Mouse (Mus musculus) gastrocnemius, adult 2 months (tissue): Measurements from ENCODE around the gene Ckap5. TPM values are rescaled to one million over a fixed set of nuclear protein-coding genes. Genes with fewer than 3 reads are reported as not detected.

Source experiments
- DNase-seq: peaks from one replicate; pipeline ENCODE4 v3.0.0; 2022
- H3K27ac ChIP-seq: fragments of 200-600 bp; 2 replicates; pipeline ENCODE4 v1.8.1; 2022; ENCODE audit warnings: mild to moderate bottlenecking
- H3K4me3 ChIP-seq: fragments of 200-600 bp; 2 replicates; pipeline ENCODE4 v1.8.1; 2022; ENCODE audit warnings: mild to moderate bottlenecking, moderate library complexity
- CTCF ChIP-seq: fragments of 200-600 bp; IDR thresholded peaks from 2 replicates; pipeline ENCODE4 v1.8.1; 2022; ENCODE audit warnings: antibody characterized with exemption, mild to moderate bottlenecking, moderate library complexity
- intact Hi-C: fragments of 180-260 bp; cut with DNase I; formaldehyde crosslinking; loops from one replicate; pipeline ENCODE4 v1.15.1; 2025
- total RNA-seq, 2 experiments: library from RNA; stranded (reverse); gene quantifications; 2 replicates each; pipeline ENCODE4 v1.2.3; 2021

Gene Ckap5
- total RNA-seq, 2 experiments from 2014 or later, result 30.0 to 33.1 TPM

DNA sequence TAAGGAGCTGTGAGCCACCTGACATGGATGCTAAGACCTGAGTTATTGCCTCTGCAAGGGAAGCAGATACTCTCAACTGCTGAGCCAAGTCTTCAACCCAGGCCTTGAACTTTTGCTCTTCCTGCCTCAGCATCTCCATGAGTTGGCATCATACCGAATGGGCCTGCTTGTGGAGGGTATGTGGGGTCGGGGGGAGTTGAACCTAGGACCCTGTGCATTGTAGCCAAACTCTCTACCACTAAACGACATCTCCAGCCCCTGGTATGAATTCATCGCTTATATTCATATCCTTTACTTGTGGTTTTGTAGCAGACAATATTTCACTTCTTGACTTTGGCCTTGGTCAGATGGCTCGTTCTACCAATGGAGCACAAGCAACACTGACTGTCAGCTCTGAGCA lies 105.3 kb downstream of the Ckap5 start:
- H3K27ac ChIP-seq, result no peak overlapping the region
- TF ChIP-seq CTCF, result no peak
- intact Hi-C loops, result no loop called here
- no peak for DNase-seq
- no peak overlapping the region for H3K4me3 ChIP-seq

DNA sequence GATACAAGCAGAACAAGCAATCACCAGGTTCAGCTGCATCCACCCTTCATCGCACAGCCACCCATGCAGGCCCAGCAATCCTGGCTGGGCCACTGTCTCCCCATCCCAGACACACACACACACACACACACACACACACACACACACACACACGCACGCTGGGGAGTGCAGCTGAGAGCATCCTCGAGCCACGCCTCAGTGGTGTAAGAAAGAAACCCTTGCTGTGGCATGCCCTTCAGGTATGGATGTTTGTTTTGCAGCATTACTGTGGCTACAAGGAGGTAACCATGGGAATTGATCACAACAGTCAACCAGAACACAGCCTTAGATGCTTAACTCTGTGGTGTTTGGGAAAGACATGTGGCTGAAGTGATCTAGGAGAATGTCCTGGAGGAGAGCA lies 105.8 kb downstream of the Ckap5 start:
- Histone ChIP-seq H3K4me3 (no peak overlapping the region), H3K27ac (no peak overlapping the region)
- intact Hi-C loops, result no loop called here
- TF ChIP-seq CTCF, result no peak
- DNase-seq, result no peak

DNA sequence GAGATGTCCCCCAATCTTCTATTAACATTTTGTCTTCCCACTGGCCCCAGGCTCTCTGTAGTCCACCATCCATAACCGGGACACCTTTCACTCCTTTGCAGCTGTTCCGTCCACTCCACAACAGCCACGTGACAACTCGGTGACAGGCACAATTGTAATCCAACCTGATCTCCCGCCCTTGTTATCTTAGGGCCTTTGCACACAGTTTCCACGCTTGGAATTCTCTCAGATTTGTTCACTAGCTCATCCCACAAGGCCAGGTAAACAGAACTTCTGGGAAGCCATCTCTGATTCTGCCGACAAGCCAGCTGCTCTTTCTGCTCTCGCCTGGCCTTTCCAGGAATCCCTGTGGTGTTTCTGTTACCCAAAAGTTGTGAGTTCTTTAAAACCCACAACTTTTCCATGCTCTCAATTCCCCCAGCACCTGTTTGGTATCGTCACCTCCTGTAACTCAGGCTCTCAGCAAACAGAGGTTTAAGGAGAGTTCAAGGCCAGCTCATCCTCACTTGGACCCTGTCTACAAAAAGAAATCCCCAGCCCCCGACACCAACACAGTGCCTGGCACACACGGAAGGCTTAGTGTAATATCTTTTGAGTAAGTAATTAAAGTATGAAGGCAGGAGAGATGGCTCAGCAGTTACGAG lies 106.9 kb downstream of the Ckap5 start:
- DNase-seq, result no peak
- H3K4me3 ChIP-seq, result no peak overlapping the region
- no peak for TF ChIP-seq CTCF

DNA sequence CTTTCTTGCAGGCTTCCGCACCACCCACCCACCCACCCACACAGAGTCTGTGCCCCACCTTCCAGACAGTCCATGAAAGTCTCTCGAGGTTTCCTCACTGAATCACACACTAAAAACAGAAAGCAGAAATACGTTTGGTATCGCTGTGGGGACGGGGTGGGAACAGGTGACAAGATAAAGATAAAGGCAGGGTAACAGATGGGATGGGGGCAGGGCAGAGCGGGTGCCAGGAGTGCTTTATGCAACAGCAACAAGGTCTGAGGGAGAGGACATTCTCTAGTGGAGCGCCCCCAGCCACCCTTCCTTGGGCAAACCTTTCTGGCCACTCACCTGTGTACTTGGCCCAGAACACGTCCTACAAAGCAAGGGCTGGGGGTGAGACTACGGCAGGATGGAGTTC lies 108.3 kb downstream of the Ckap5 start:
- intact Hi-C loops, result no loop called here
- Histone ChIP-seq H3K27ac (no peak overlapping the region), H3K4me3 (no peak overlapping the region)
- no peak for DNase-seq
- no peak for TF ChIP-seq CTCF

More for the DNA sequence above, 106.9 kb downstream of the Ckap5 start:
- intact Hi-C loops, result no loop called here
- no peak overlapping the region for H3K27ac ChIP-seq

DNA sequence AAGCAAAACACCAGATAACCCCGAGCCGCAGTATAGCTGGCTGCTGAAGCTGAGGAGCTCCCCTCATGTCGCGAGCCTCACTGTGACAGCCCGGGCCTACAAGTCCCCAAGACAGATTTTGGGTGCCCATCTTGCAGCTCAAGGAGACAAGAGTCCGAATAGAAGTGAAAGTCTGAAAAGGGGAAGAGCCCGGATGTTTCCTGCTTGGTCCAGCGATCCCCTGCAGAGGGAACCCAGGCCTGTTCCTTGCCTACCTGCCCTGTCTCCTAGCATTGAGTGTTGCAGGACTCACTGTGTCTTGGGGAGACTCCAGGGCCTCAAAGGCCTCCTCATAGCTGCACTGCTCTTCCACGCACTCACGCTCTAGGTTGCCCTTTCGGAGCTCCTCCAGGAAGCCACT lies 108.9 kb downstream of the Ckap5 start:
- no peak for DNase-seq
- H3K27ac ChIP-seq, result no peak overlapping the region
- no peak for TF ChIP-seq CTCF
- no peak overlapping the region for H3K4me3 ChIP-seq
- intact Hi-C loops, result no loop called here

DNA sequence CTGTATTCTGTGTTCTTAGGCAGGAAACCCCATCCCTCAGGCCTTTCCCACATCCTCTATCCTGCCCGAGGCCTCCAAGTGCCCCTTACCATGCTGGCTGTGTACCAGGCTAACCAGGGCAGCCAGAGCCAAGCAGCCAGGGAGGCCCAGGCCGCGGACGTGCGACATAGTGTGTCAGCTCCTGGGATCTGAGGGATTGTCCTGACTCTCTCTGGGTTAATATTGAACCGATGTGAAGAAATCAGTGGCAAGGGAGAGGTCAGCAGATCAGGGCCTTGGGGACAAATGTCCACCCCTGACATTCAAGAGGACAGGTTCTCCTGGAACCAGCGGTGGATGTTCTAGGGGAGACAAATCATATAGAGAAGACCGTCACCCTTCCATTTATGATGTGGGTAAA lies 109.7 kb downstream of the Ckap5 start, which contains the start of gene F2:
Gene F2, minus strand, starts transcription at position 186 of the 400 bp plus-strand sequence.
- no peak for DNase-seq
- intact Hi-C loops, result no loop called here
- H3K27ac ChIP-seq, result no peak within 1 kb of the TSS
- TF ChIP-seq CTCF, result no peak
- no peak within 1 kb of the TSS for H3K4me3 ChIP-seq

DNA sequence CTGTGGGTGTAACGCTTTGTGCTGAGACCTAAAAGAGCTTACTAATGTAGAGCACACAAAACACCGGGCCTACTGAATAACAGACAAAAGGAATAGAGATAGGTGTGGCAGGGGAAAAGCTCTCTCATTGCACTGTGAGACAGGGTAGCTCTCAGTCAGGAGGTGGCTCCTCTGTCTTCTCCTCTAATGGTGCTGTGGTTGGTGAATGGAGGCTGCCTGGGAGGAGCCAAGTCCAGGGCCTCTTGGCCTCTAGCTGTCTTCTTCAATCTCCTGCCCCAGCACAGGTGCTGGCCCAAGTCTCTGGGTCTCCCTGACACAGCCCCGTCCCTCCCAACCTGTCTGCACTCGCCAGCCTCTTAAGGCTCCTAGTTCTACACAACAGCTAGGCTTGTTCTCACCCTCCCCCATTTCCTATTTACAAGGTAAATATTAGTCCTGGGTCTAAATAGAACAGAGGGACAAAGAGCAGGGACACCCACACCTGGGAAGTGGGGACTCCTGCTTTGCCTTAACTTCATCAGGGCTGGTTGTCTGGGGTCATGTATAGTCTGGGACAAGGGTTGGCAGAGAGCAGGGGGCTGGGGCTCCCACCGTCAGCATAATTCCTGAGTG lies 110.3 kb downstream of the Ckap5 start:
- no peak for TF ChIP-seq CTCF
- Histone ChIP-seq H3K4me3 (no peak overlapping the region), H3K27ac (no peak overlapping the region)
- DNase-seq, result no peak
- intact Hi-C loops, result no loop called here

DNA sequence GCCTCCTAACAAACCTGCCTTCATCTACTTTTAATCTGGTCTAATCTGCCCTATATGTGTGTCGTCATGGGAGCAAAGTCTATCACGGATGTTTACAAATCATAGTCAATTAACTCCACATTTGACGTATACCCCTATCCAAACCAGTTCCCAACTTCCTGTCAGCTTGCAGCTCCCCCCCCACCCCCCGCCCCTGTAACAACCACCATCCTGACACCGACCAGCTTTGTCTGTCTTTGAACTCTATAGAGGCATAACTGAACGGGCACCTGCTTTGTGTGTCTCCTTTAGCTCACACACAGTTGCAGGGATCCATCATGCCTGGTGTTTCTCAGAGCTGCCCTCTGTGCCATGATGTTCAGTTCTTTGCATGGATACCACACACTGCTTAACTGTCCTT lies 112.4 kb downstream of the Ckap5 start:
- no peak for TF ChIP-seq CTCF
- no peak for DNase-seq
- no peak overlapping the region for H3K4me3 ChIP-seq
- H3K27ac ChIP-seq, result no peak overlapping the region
- intact Hi-C loops, result no loop called here

DNA sequence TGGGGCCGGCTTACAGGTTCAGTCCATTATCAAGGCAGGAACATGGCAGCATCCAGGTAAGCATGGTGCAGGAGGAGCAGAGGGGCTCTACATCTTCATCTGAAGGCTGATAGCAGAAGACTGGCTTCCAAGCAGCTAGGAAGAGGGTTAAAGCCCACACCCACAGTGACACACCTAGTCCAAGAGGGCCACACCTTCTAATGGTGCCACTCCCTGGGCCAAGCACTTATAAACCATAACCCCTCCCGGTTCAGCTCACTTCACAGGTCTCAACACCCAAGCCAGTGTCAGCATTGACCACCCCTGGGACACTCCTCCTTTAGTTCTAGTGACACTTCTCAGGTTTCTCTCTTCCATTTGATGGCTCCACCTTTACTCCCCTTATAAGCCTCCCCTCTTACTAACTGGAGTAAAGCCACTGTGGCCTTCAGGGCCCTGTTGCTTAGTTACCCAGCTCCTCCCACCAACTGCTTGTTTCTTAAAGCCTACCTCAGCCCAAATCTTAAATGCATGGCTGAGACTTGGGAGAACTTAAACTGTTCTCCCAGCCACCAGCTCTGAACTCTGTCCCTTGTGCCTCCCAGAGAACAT lies 116.4 kb downstream of the Ckap5 start:
- Histone ChIP-seq H3K27ac (no peak overlapping the region), H3K4me3 (no peak overlapping the region)
- no peak for DNase-seq
- no peak for TF ChIP-seq CTCF
- intact Hi-C loops, result no loop called here

DNA sequence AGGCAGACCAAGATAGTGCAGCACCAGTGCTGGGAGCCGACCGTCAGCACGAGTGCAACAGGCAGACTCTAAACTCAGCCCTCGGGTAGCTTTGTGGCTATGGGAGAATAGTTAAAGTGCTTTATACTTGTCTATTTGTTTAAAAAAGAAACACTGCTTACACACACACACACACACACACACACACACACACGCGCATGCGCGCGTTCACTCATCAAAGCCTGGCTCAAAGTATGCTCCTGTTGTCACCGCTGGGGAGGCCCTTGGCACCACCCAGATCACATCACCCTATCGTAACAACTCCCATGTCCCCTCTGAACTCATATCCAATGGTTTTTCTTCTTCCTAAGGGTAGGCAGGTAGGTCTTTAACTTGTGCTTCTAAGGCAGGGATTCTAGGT lies 117.5 kb downstream of the Ckap5 start:
- H3K4me3 ChIP-seq, result no peak overlapping the region
- no peak for DNase-seq
- intact Hi-C loops, result no loop called here
- no peak for TF ChIP-seq CTCF
- no peak overlapping the region for H3K27ac ChIP-seq

DNA sequence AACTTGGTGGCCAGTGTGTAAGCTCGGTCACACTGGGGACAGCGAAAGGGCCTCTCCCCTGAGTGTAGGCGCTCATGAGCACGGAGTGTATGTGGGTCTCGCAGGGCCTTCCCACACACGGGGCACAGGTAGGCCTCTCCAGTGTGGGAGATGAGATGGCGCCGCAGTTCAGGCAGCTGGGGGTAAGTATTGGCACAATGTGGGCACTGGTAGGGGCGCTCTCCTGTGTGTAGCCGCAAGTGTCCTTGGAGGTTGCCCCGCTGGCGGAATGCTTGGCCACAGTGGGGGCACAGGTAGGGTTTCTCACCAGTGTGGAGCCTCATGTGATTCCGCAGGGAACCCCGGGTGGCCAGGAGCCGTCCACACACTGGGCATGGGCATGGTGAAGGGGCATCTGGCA lies 118.8 kb downstream of the Ckap5 start:
- intact Hi-C loops, result no loop called here
- no peak for DNase-seq
- TF ChIP-seq CTCF, result no peak
- no peak overlapping the region for H3K4me3 ChIP-seq
- H3K27ac ChIP-seq, result no peak overlapping the region

DNA sequence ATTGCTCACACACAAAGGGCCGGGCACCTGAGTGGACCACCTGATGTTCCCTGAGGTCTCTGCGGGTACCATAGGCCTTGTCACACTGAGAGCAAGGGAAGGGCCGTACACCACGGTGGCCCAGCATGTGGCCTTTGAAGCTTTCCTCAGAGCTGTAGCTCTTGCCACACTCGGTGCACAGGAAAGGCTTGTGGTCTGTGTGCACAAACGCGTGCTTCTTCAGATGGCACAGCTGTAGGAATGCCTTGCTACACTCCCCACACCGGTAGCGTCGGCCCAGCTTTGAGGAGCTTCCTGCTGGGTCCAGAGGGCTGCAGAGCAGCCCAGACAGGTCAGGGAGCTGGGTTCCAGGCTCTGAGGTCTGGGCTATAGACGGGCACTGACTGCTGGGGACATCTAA lies 119.2 kb downstream of the Ckap5 start:
- no peak for DNase-seq
- H3K4me3 ChIP-seq, result no peak overlapping the region
- no peak for TF ChIP-seq CTCF
- intact Hi-C loops, result no loop called here
- H3K27ac ChIP-seq, result no peak overlapping the region

DNA sequence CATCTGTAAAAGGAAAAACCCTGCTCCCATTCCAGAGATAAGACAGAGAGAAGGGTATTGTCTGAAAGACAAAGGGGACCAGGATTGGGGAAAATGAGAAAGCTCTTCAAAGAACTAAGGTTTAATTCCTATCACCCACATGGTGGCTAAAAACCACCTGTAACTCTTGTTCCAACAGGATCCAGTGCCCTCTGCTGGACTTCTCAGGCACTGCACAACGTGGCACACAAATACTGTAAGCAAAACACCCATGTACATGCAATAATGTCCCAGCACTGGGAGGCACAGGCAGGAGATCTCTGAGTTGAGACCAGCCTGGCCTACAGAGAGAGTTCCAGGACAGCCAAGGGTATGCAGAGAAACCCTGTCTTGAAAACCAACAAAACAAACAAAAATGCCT lies 120.2 kb downstream of the Ckap5 start:
- H3K4me3 ChIP-seq, result no peak overlapping the region
- no peak overlapping the region for H3K27ac ChIP-seq
- intact Hi-C loops, result no loop called here
- peak; percentile 77 for TF ChIP-seq CTCF
- DNase-seq, result peak; percentile 54

DNA sequence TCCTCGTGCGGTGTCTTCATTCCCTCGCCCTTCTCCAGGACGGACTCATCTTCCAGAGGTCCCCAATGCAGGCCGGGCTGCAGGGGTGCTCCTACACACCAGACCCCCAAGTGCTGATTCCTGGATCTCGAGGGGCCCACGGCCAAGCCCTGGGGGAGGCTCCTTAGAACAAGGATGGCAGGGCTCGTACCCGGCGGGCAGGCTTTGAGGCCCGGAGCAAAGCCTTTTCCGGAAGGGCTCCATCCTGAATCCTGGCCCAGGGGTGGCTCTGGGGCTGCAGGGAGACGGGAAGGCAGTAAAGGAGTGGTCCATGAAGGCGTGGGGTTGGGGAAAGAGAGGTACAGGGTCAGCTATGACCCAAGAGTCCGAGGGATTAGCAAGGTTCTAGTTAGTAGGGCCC lies 122.6 kb downstream of the Ckap5 start:
- intact Hi-C loops, result no loop called here
- DNase-seq, result no peak

More for the DNA sequence above, 122.6 kb downstream of the Ckap5 start:
- TF ChIP-seq CTCF, result no peak
- peak overlapping the region; percentile 97 for H3K27ac ChIP-seq
- H3K4me3 ChIP-seq, result peak overlapping the region; percentile 85
